Mouse (Mus musculus): ENCODE results near the gene Ren1.

GRCm38 (mm10) chr1:133383157-133383783 is 33.0 kb downstream of the Ren1 start:
- no peak for TF ChIP-seq POLR2A (IDR thresholded peaks at IDR 0.05; ENCODE audit: borderline replicate concordance, low read depth, low read length)
- no peak for TF ChIP-seq CTCF (IDR thresholded peaks at IDR 0.05; ENCODE audit: low read depth, low read length)
